Mouse (Mus musculus): ENCODE data around the gene Nap1l2. TPM values are rescaled to one million over a fixed set of nuclear protein-coding genes. Genes with fewer than 3 reads are reported as not detected.

Nap1l2 gene
- total RNA-seq (2023; ENCODE audit: inconsistent age), result not detected in 4 replicates

DNA sequence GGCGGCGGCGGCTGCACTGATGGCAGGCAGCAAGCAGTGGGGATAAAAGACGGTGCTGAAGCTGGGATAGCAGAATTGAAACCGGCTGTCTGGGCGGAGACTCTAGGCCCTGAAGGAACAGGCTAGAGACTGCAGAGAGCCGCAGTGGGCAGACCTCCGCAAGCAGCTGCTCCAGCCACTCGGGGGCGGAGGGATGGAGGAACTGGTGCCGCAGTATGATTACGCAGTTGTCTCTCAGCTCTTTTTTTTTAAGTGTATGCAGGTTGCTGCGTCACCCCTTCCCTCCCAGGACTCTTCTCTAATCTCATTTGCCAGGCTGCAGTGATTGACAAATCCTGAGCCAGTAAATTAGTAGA is at the start of gene Nap1l2:
Gene Nap1l2 (minus strand): TSS at position 210 of the 356 bp plus-strand sequence.

Other genes with a start within 250 kb of the Nap1l2 start
- not detected in 4 replicates for gene Cdx4, start 134.8 kb upstream of the Nap1l2 start, total RNA-seq (2023; ENCODE audit: inconsistent age)
- gene Chic1, start 169.8 kb upstream of the Nap1l2 start, total RNA-seq (2023; ENCODE audit: inconsistent age), result 1.2 to 1.4 TPM (median 1.4 TPM) in 4 replicates
- not detected in 4 replicates for gene Tsx, start 227.8 kb upstream of the Nap1l2 start, total RNA-seq (2023; ENCODE audit: inconsistent age)
- gene Gm26992, start 235.4 kb upstream of the Nap1l2 start, total RNA-seq (2023; ENCODE audit: inconsistent age), result not detected in 4 replicates

Data from B cell, adult (primary cell).